Comparison of ENCODE assay signal across 8 mouse cellular contexts in genomic region chr17:29093110-29093952, GRCm38 (mm10). TPM values are rescaled to one million over a fixed set of nuclear protein-coding genes. Genes with fewer than 3 reads are reported as not detected.
DNase-seq lines count a peak whose midpoint lies in the region; ATAC-seq and TF ChIP-seq lines count a peak whose summit lies in the region.

No protein-coding gene starts in this region.

- DNase-seq in c-Kit-positive CD71-negative TER-119-negative erythroid progenitor cells, embryonic 14.5 days (ENCODE audit: low read depth), result peak; percentile 88
- peak; percentile 79 for DNase-seq in forebrain, embryonic 10.5 days (ENCODE audit: extremely low spot score, low spot score)
- peak; percentile 93 to 94 for DNase-seq in kidney, postnatal 25 days
- peak; percentile 97 for DNase-seq in stomach, postnatal 0 days (ENCODE audit: low spot score)

- peaks cover 23% of the 10 kb centered on the region for H3K36me3 ChIP-seq in E14TG2a.4 (ENCODE audit: insufficient read depth, low read length)
- H3K36me3 ChIP-seq in forebrain, embryonic 10.5 days (replicated peaks), result no peaks in the 10 kb centered on the region
- no peaks in the 10 kb centered on the region for H3K36me3 ChIP-seq in heart, embryonic 15.5 days
- H3K36me3 ChIP-seq in liver, embryonic 15.5 days (replicated peaks), result no peaks in the 10 kb centered on the region
- H3K36me3 ChIP-seq in neural tube, embryonic 12.5 days, result no peaks in the 10 kb centered on the region
- no peaks in the 10 kb centered on the region for H3K36me3 ChIP-seq in stomach, postnatal 0 days (ENCODE audit: control insufficient read depth, insufficient read depth, low read length)

- peaks cover 18% of the 10 kb centered on the region for H3K27me3 ChIP-seq in E14TG2a.4 (ENCODE audit: insufficient read depth, low read length)
- H3K27me3 ChIP-seq in forebrain, embryonic 10.5 days (ENCODE audit: poor library complexity, severe bottlenecking), result peaks cover 71% of the 10 kb centered on the region
- peaks cover 10% of the 10 kb centered on the region for H3K27me3 ChIP-seq in heart, embryonic 15.5 days
- peaks cover 53% of the 10 kb centered on the region for H3K27me3 ChIP-seq in liver, embryonic 15.5 days
- H3K27me3 ChIP-seq in neural tube, embryonic 12.5 days (replicated peaks), result peaks cover 15% of the 10 kb centered on the region
- H3K27me3 ChIP-seq in stomach, postnatal 0 days (ENCODE audit: control insufficient read depth, insufficient read depth, low read length), result no peaks in the 10 kb centered on the region

- peaks cover 64% of the 10 kb centered on the region for H3K4me1 ChIP-seq in E14TG2a.4 (replicated peaks; ENCODE audit: low read depth, low read length)
- peaks cover 36% of the 10 kb centered on the region for H3K4me1 ChIP-seq in forebrain, embryonic 10.5 days
- H3K4me1 ChIP-seq in heart, embryonic 15.5 days (replicated peaks), result peaks cover 22% of the 10 kb centered on the region
- H3K4me1 ChIP-seq in liver, embryonic 15.5 days (replicated peaks), result peaks cover 27% of the 10 kb centered on the region
- H3K4me1 ChIP-seq in neural tube, embryonic 12.5 days, result peaks cover 22% of the 10 kb centered on the region
- H3K4me1 ChIP-seq in stomach, postnatal 0 days (replicated peaks; ENCODE audit: control insufficient read depth, insufficient read depth), result 0 out of 2 replicates have a peak, but pooled peaks cover 2% of the 10 kb centered on the region

- peak overlapping the region; percentile 93 for H3K4me3 ChIP-seq in E14TG2a.4 (replicated peaks; ENCODE audit: low read length)
- peak overlapping the region; percentile 61 for H3K4me3 ChIP-seq in forebrain, embryonic 10.5 days
- H3K4me3 ChIP-seq in heart, embryonic 15.5 days, result peak overlapping the region; percentile 62
- H3K4me3 ChIP-seq in liver, embryonic 15.5 days (replicated peaks), result peak overlapping the region; percentile 59
- H3K4me3 ChIP-seq in neural tube, embryonic 12.5 days, result peak overlapping the region; percentile 48
- peak overlapping the region; percentile 65 for H3K4me3 ChIP-seq in stomach, postnatal 0 days (ENCODE audit: low read depth, low read length)

- WGBS in forebrain, embryonic 10.5 days, result 8% methylated on average over 36 of the region's 36 CpGs
- WGBS in heart, embryonic 15.5 days, result 9% methylated on average over 36 of the region's 36 CpGs
- WGBS in liver, embryonic 15.5 days (ENCODE audit: insufficient replicate concordance), result 9% methylated on average over 36 of the region's 36 CpGs
- 8% methylated on average over 36 of the region's 36 CpGs for WGBS in neural tube, embryonic 12.5 days
- 8% methylated on average over 36 of the region's 36 CpGs for WGBS in stomach, postnatal 0 days

- no peak for TF ChIP-seq CTCF in E14TG2a.4 (conservative IDR thresholded peaks at IDR 0.05; ENCODE audit: low read length)
- no peak for TF ChIP-seq CTCF in stomach, postnatal 0 days (IDR thresholded peaks at IDR 0.05; ENCODE audit: low read depth)

- peaks cover 15% of the 10 kb centered on the region for H3K9me3 ChIP-seq in E14TG2a.4 (ENCODE audit: low read length)
- H3K9me3 ChIP-seq in forebrain, embryonic 10.5 days, result no peaks in the 10 kb centered on the region
- H3K9me3 ChIP-seq in heart, embryonic 15.5 days (replicated peaks), result no peaks in the 10 kb centered on the region
- H3K9me3 ChIP-seq in liver, embryonic 15.5 days (replicated peaks), result no peaks in the 10 kb centered on the region
- H3K9me3 ChIP-seq in neural tube, embryonic 12.5 days, result no peaks in the 10 kb centered on the region
- no peaks in the 10 kb centered on the region for H3K9me3 ChIP-seq in stomach, postnatal 0 days (ENCODE audit: control insufficient read depth, low read length)

- peak; percentile 81 for ATAC-seq in heart, embryonic 15.5 days (replicated peaks; ENCODE audit: insufficient number of reproducible peaks, insufficient read depth, low FRiP score, low read depth)
- peak; percentile 72 for ATAC-seq in liver, embryonic 15.5 days (ENCODE audit: insufficient read depth)
- ATAC-seq in neural tube, embryonic 12.5 days (ENCODE audit: low FRiP score, low read depth), result peak; percentile 72
- peak; percentile 84 for ATAC-seq in stomach, postnatal 0 days (ENCODE audit: low FRiP score, low TSS enrichment)

- TF ChIP-seq EP300 in stomach, postnatal 0 days (optimal IDR thresholded peaks at IDR 0.05), result no peak

- H3K9ac ChIP-seq in heart, embryonic 15.5 days, result peak overlapping the region; percentile 74
- H3K9ac ChIP-seq in liver, embryonic 15.5 days, result 0 out of 2 replicates have a peak overlapping the region, but pooled peaks have one; percentile 39
- H3K9ac ChIP-seq in neural tube, embryonic 12.5 days, result peak overlapping the region; percentile 60; the same call in 1 of the 2 replicates
- peak overlapping the region; percentile 82 for H3K9ac ChIP-seq in stomach, postnatal 0 days (ENCODE audit: low read length)

- peak overlapping the region; percentile 96 for H3K4me2 ChIP-seq in heart, embryonic 15.5 days
- H3K4me2 ChIP-seq in liver, embryonic 15.5 days, result peak overlapping the region; percentile 83
- peak overlapping the region; percentile 82 for H3K4me2 ChIP-seq in neural tube, embryonic 12.5 days (replicated peaks)
- H3K4me2 ChIP-seq in stomach, postnatal 0 days (replicated peaks; ENCODE audit: low read depth), result peak overlapping the region; percentile 92

- peak overlapping the region; percentile 83; the same call in 1 of the 2 replicates for H3K27ac ChIP-seq in forebrain, embryonic 10.5 days
- peak overlapping the region; percentile 80; the same call in 1 of the 2 replicates for H3K27ac ChIP-seq in heart, embryonic 15.5 days
- H3K27ac ChIP-seq in liver, embryonic 15.5 days (replicated peaks), result no peak overlapping the region
- H3K27ac ChIP-seq in neural tube, embryonic 12.5 days, result no peak overlapping the region
- peak overlapping the region; percentile 93 for H3K27ac ChIP-seq in stomach, postnatal 0 days (replicated peaks)

RNA-seq across cellular contexts. Expression of gene Cdkn1a, which starts 2.6 kb away (rescaled TPM):
- polyA plus RNA-seq in forebrain, embryonic 10.5 days (2016; fragmentation: Nextera tagmentation; extraction: Ambion mirVana), result 14.0 and 16.8 TPM in 2 replicates
- 53.3 and 64.4 TPM in 2 replicates for polyA plus RNA-seq in heart, embryonic 15.5 days (2015; fragmentation: Nextera tagmentation; extraction: Ambion mirVana)
- 15.4 and 15.5 TPM in 2 replicates for polyA plus RNA-seq in liver, embryonic 15.5 days (2015; fragmentation: Nextera tagmentation; extraction: Ambion mirVana)
- polyA plus RNA-seq in neural tube, embryonic 12.5 days (2016; fragmentation: Nextera tagmentation; extraction: Ambion mirVana), result 34.8 and 41.6 TPM in 2 replicates
- 484 and 502 TPM in 2 replicates for polyA plus RNA-seq in stomach, postnatal 0 days (2015; fragmentation: Nextera tagmentation; extraction: Ambion mirVana)

RNA-seq across cellular contexts. Expression of gene Rab44, which starts 20.6 kb away (rescaled TPM):
- polyA plus RNA-seq in forebrain, embryonic 10.5 days (2016; fragmentation: Nextera tagmentation; extraction: Ambion mirVana), result 0.20 and 0.25 TPM in 2 replicates
- polyA plus RNA-seq in heart, embryonic 15.5 days (2015; fragmentation: Nextera tagmentation; extraction: Ambion mirVana), result 0.66 and 3.1 TPM in 2 replicates
- polyA plus RNA-seq in liver, embryonic 15.5 days (2015; fragmentation: Nextera tagmentation; extraction: Ambion mirVana), result 7.8 and 10.0 TPM in 2 replicates
- polyA plus RNA-seq in neural tube, embryonic 12.5 days (2016; fragmentation: Nextera tagmentation; extraction: Ambion mirVana), result 0.30 and 0.42 TPM in 2 replicates
- polyA plus RNA-seq in stomach, postnatal 0 days (2015; fragmentation: Nextera tagmentation; extraction: Ambion mirVana), result 1.4 and 2.2 TPM in 2 replicates

Comparison
In these comparisons a context has a peak if more than half of its experiments do, and no peak if none do; other contexts are left out.
1. H3K27ac ChIP-seq: peak in forebrain, embryonic 10.5 days (single experiment), heart, embryonic 15.5 days (single experiment) and stomach, postnatal 0 days (single experiment); none in liver, embryonic 15.5 days (single experiment) and neural tube, embryonic 12.5 days (single experiment).
2. Peak in every context shown above with its lines, with median percentiles within 50 percentile points of each other: H3K4me3 ChIP-seq, DNase-seq, ATAC-seq, H3K4me2 ChIP-seq and H3K9ac ChIP-seq.